Mouse (Mus musculus): ENCODE data around the gene Ubl3. TPM values are rescaled to one million over a fixed set of nuclear protein-coding genes. Genes with fewer than 3 reads are reported as not detected.

Ubl3 gene
- 37.2 and 44.5 TPM in 2 replicates for polyA plus RNA-seq (2012; rRNA removed)

DNA sequence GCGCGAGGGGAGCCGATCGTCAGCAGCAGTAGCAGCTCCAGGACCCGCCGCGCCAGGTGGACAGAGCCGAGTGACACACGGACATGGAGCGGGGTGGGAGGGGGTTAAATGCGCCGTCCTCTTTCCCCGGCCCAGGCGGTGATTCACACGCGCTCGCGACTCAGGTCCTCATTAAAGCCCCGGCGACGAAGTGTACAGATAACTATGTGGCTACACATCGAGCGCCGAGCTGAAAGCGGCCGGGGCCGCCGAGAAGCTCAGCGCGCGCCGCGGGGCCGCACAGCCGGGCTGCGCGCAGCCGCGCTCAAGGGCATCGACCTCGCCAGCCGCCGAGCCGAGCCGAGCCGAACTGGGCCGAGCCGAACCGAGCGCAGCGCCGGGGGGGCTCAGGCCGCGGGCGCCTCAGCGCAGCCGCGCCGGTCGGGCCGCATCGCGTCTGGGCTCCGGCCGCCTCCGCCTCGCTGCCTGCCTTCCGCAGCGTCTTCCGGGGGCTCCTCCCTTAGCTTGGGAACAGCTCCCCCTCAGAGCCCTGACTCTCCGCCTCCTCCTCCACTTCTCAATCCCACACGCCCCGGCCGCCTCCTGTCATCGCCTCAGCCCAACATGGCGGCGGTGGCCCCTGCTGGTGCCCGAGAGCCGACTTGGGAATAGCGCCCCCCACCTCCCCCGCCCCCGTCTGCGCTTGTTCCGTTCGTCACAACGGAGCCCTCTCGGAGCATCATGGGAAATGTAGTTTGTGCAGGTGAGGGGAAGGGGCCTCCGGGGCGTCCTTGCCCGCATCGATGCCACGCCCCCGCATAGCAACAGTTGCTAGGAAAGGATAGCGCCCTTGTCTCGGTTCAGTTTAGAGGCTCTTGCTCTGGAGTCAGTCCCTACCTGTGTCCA lies at the start of gene Ubl3:
Gene Ubl3 (minus strand): TSS at position 603 of the 885 bp plus-strand sequence.
- peak; percentile 100 for DNase-seq (ENCODE audit: low read depth)
- peak; percentile 94 for TF ChIP-seq POLR2A (IDR thresholded peaks at IDR 0.05; ENCODE audit: borderline replicate concordance, extremely low read depth, insufficient read depth, insufficient read length, poor library complexity, severe bottlenecking)
- peak; percentile 22; the same call in 1 of the 2 replicates for TF ChIP-seq CTCF (IDR thresholded peaks at IDR 0.05; ENCODE audit: borderline replicate concordance, extremely low read depth, insufficient read depth, insufficient read length)

DNA sequence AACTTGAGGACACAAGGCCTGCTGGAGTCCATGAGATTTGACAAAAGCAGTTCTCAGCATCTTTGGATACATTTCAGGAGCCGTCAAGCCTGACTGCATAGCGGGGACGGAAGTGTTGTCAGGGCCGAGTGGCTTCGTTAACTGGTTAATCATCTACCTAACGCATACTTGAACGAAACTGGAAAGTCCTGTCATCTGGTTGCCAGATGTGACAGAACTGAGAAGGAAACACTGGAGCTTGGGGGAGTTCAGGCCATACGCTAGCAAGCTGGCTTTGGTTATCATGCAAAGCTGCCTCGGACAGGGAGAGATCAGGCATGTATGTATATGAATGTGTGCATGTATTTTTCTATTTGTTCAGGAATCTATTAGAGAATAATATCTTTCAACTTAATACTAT lies 45.8 kb upstream of the Ubl3 start:
- no peak for TF ChIP-seq POLR2A (IDR thresholded peaks at IDR 0.05; ENCODE audit: borderline replicate concordance, extremely low read depth, insufficient read depth, insufficient read length, poor library complexity, severe bottlenecking)
- TF ChIP-seq CTCF (IDR thresholded peaks at IDR 0.05; ENCODE audit: borderline replicate concordance, extremely low read depth, insufficient read depth, insufficient read length) = no peak
- peak; percentile 35 for DNase-seq (ENCODE audit: low read depth)

DNA sequence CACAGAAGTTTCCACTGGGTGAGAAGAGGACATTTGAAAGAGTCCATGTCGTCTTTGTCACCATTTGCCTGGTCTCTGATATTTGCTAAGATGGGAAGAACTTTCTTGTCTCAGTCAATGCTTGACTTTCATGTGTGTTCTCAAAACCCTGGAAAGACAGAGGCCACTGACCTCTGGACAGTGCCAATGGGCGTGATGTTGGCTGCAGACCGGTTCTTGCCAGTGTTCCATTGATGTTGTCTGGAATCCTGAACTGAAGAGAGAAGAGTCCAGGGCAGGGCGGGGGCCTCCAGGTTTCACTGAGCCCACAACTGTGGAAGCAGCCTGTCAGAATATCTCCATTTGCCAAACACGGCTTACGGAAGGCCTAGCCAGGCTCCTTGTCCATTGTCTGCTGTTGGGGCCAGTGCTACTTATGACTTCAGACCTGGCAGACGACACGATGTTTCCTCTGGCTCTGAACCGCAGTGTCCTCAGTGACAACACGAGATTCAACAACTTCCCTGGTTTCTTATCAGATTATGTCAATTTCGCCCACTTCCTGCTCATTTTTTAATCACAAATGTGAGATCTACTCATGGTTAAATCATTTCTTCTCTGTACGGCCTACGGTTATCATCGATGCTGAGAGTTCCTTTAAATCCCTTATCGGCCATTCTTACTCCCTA lies 43.6 kb upstream of the Ubl3 start:
- no peak for TF ChIP-seq POLR2A (IDR thresholded peaks at IDR 0.05; ENCODE audit: borderline replicate concordance, extremely low read depth, insufficient read depth, insufficient read length, poor library complexity, severe bottlenecking)
- TF ChIP-seq CTCF (IDR thresholded peaks at IDR 0.05; ENCODE audit: borderline replicate concordance, extremely low read depth, insufficient read depth, insufficient read length) = no peak
- DNase-seq (ENCODE audit: low read depth) = no peak

DNA sequence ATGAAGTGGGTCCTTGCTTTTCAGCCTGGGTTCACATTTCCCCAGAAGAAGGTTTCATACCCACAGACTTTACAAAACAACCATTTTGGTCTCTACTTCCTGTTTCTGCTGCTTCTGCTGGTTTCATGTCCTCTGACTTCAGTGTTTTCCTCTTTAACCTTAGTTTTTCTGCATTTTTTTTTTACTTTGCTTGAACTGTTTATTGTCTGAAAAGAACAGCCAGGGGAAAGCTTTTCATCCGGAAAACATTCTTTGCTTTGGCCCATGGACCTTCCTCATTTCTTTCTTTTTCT lies 42.8 kb upstream of the Ubl3 start:
- DNase-seq (ENCODE audit: low read depth) = no peak
- no peak for TF ChIP-seq CTCF (IDR thresholded peaks at IDR 0.05; ENCODE audit: borderline replicate concordance, extremely low read depth, insufficient read depth, insufficient read length)
- no peak for TF ChIP-seq POLR2A (IDR thresholded peaks at IDR 0.05; ENCODE audit: borderline replicate concordance, extremely low read depth, insufficient read depth, insufficient read length, poor library complexity, severe bottlenecking)

DNA sequence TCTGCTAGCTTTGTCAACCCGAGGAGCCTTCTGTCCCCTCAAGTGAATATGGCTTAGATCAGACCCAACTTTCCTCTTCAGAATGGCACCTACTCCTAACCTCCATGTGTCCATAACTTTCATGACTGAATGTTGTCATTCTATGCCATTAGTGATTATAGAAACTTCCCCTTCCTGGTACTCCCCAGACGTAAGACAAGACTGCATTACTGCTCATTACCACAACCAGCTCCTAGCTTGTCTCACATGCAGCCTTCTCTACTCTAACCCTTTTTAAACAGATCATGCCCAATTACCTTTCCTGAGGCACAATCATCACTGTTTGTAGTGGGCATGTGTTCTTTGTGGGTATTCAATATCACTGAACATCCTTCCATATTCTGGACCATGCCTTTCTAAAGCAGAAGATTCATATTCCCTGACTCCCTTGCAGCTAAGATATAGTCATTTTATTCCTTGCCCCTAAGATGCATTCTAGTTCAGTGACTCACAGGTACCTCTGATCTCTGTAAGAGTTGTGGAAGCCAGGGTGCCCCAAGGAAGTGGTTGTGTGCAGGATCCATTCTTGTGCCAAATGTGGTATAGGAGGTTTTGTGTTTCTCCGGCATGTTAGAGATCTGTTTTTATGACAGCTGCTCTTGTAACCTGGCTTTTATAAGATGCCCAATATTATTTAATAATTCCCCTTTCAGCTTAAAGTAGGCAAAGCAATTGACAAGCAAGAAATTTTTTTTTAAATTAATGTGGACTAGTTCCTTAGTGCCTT lies 42.3 kb upstream of the Ubl3 start:
- TF ChIP-seq CTCF (IDR thresholded peaks at IDR 0.05; ENCODE audit: borderline replicate concordance, extremely low read depth, insufficient read depth, insufficient read length) (no peak), POLR2A (IDR thresholded peaks at IDR 0.05; ENCODE audit: borderline replicate concordance, extremely low read depth, insufficient read depth, insufficient read length, poor library complexity, severe bottlenecking) (no peak)
- DNase-seq (ENCODE audit: low read depth) = no peak

DNA sequence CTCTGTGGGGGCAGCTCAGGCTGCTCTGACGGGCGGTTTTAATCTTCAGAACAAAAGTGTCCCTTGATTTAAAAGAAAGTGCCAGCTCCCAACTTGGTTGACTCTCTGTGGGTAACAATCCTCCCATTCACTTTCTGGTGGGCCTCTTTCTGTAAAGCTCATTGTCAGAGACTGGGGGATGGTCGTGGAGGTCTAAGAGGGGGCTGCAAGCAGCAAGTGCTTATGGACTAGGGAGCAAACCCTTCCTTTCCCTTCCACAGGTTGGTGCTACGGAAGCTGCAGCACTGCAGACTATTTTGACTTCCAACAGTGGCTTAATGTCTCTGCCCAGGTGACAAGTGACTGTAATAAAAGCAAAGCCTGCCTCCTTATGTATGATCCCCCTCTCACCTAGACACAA lies 41.0 kb upstream of the Ubl3 start:
- no peak for DNase-seq (ENCODE audit: low read depth)

DNA sequence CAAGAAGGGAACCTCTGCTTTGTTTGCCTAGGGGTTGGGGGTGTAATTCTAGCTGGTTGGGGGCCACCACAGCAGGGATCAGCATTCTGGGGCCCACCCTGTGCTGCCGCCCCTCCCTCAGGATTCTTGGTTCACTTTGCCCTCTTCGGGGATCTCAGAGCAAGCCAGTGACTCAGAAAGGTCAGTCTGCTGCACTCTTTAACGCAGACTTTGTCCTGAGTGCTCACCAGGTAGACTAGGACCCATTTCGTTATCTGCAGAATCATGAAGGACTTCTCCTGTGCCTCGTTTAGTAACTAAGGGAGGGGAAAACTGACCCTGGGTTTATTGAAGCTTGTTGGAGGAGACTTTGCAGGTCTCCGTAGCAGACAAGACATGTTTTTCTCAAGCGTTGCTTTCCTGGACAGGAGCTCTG lies 38.9 kb upstream of the Ubl3 start:
- TF ChIP-seq POLR2A (IDR thresholded peaks at IDR 0.05; ENCODE audit: borderline replicate concordance, extremely low read depth, insufficient read depth, insufficient read length, poor library complexity, severe bottlenecking) (no peak), CTCF (IDR thresholded peaks at IDR 0.05; ENCODE audit: borderline replicate concordance, extremely low read depth, insufficient read depth, insufficient read length) (no peak)
- DNase-seq (ENCODE audit: low read depth) = no peak

More for the DNA sequence above, 41.0 kb upstream of the Ubl3 start:
- TF ChIP-seq CTCF (IDR thresholded peaks at IDR 0.05; ENCODE audit: borderline replicate concordance, extremely low read depth, insufficient read depth, insufficient read length) = no peak
- TF ChIP-seq POLR2A (IDR thresholded peaks at IDR 0.05; ENCODE audit: borderline replicate concordance, extremely low read depth, insufficient read depth, insufficient read length, poor library complexity, severe bottlenecking) = no peak

DNA sequence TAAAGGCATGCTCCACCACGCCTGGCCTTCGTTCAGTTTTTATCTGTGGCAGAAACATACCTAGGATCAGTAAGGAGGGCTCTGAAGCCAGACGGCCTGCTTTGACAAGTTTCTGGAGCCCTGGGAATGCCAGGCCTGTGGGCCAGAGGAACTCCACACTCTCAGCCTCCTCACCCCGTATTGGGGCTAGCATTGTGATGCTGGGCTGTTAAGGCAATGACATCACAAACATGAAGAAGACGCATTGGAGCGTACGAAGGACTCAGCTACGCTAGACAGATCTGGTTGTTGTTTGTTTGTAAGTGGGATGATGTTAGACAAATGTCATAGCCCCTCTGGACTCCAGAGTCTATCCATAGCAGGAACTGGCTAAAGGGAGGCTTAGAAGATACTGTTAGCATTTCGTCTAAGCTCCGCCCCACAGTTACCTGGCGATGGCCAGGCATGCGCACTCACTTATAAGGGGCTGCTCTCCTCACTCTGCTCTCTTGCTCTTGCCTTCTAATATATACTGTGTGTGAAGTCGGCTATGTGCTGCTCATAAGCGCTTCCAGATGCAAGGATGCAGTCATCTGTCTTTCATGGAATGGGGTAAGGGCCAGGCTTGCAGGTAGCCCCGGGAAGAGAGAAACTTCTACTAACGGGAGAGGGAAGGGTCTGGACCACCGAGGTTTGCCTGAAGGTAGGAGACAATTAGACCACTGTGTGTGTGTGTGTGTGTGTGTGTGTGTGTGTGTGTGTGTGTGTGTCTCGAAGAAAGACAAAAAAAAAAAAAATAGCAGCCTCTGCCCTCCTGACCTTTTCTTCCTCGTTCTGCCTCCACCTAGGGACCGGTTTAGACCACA lies 38.2 kb upstream of the Ubl3 start:
- no peak for DNase-seq (ENCODE audit: low read depth)
- no peak for TF ChIP-seq POLR2A (IDR thresholded peaks at IDR 0.05; ENCODE audit: borderline replicate concordance, extremely low read depth, insufficient read depth, insufficient read length, poor library complexity, severe bottlenecking)
- TF ChIP-seq CTCF (IDR thresholded peaks at IDR 0.05; ENCODE audit: borderline replicate concordance, extremely low read depth, insufficient read depth, insufficient read length) = no peak

DNA sequence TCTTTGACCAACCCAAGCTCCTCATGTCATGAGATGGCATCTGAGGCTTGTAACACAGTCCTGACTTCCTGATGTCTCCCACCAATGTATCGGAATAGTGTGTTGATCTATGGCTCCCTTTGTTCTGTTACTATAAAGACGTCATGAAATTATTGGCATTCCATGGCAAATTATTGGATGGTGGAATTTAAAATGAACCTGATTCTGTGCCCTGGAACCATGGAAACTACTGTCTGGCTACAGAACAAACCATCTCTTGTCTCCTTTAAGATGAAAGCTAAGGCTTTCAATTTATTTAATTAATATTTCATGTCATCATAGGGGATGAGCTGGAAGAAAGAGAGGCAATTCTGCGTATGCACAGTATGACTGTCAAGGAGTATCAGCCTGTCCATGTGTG lies 36.4 kb upstream of the Ubl3 start:
- no peak for DNase-seq (ENCODE audit: low read depth)
- TF ChIP-seq CTCF (IDR thresholded peaks at IDR 0.05; ENCODE audit: borderline replicate concordance, extremely low read depth, insufficient read depth, insufficient read length) (no peak), POLR2A (IDR thresholded peaks at IDR 0.05; ENCODE audit: borderline replicate concordance, extremely low read depth, insufficient read depth, insufficient read length, poor library complexity, severe bottlenecking) (no peak)

DNA sequence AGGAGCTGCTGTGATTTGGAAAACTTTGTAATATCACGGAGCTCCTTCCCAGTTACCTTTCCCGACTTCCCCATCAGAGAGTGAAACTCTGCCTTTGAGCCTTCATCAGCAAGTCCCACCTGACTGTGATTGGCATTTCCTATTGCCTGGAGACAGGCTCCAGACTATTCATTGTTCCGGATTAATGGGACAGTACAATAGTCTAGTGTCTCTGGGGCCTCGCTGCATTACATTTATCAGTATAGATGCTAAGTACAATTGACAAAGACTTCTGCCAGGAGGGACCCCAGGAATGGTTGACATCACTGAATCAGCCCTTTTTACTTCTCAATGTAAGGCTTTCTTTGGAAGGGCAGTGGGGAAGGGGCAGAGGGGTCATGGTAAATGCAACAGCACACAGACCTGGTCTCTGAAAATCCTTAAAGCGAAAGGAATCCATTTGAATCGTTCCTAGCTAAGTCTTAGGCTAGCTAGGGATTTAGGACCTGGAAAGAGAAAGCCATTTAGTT lies 35.6 kb upstream of the Ubl3 start:
- peak; percentile 57 for DNase-seq (ENCODE audit: low read depth)
- TF ChIP-seq CTCF (IDR thresholded peaks at IDR 0.05; ENCODE audit: borderline replicate concordance, extremely low read depth, insufficient read depth, insufficient read length) = no peak
- TF ChIP-seq POLR2A (IDR thresholded peaks at IDR 0.05; ENCODE audit: borderline replicate concordance, extremely low read depth, insufficient read depth, insufficient read length, poor library complexity, severe bottlenecking) = no peak
